Mouse (Mus musculus): ENCODE measurements around the gene Hs3st5. TPM values are rescaled to one million over a fixed set of nuclear protein-coding genes. Genes with fewer than 3 reads are reported as not detected.
"Not testable (repeated sequence)": the region's sequence is repeated elsewhere in the genome, so short reads cannot be mapped to it uniquely, and the experiment has no call there.

Hs3st5 gene
- polyA plus RNA-seq, 1 experiment = not detected

DNA sequence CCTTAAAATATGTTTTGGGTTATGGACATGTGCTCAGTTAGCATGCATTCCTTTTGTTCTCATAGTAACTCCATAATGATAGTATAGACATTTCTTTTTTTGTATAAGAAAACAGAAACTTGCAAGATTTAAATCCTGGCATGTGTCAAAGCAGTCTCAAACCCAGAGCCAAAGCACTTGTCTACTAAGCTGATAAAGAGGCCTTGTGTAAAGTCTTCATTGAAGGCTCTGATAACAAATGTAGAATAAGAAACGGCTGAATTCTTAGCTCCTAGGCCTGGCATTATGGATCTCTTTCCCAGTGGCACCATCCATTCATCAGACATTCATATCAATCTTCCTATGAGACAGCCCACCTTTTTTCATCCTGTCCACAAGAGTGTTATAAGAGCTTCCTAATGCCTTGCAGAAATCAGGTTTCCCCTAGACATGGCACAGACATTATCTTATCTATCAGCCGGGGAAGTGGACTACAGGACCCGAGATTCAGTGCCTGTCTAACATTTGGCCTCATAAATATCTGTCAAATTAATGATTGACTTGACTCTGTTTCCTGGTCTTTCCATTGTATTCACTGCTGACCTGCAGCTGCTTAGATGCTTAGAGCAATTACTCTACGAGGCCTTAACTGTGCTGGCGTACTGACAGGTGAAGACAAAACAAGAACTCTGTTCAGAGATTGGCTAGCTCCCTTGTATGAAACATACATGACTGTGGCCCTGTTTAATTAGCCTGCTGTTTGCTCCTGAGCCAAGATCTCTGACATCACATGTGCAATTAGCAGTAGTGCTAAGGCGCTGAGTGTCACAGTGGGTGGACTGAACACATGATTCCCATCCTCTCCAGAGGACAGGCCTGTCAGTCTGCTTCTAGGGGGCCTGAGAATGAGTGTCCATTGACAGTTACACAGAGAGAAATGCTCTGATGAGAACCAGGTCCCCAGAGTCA lies 48.6 kb downstream of the Hs3st5 start:
- no peaks in the 10 kb centered on the region for H3K4me1 ChIP-seq (ENCODE audit: control insufficient read depth, insufficient read depth, low read length)
- H3K4me3 ChIP-seq (ENCODE audit: insufficient read depth, low read length) = no peak overlapping the region
- TF ChIP-seq CTCF (IDR thresholded peaks at IDR 0.05; ENCODE audit: low read depth, low read length) (no peak), POLR2A (IDR thresholded peaks at IDR 0.05; ENCODE audit: borderline replicate concordance, low read depth, low read length) (no peak)
- H3K27ac ChIP-seq (ENCODE audit: insufficient read depth, low read depth, low read length) = no peak overlapping the region

DNA sequence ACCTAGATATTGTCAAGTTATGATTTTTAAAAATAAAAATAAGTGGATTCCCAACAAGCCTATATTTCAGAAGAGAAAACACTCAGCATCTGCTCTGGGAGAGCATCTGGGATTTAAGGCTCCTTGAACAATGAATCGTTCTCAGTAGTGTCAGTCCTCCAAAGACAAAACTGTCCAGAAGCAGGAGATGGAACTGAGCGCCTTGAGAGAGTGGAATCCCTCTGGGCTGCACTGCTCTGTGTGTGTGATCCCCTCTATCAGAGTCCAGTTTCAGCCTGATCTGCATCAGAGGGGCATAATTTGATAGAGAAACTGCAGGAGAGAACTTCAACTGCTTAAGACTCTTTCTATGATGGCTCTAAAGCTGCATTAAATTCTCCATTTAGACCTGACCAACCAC lies 49.5 kb downstream of the Hs3st5 start:
- Histone ChIP-seq H3K27ac (ENCODE audit: insufficient read depth, low read depth, low read length) (no peak overlapping the region), H3K4me1 (ENCODE audit: control insufficient read depth, insufficient read depth, low read length) (no peaks in the 10 kb centered on the region), H3K4me3 (ENCODE audit: insufficient read depth, low read length) (no peak overlapping the region)
- TF ChIP-seq CTCF (IDR thresholded peaks at IDR 0.05; ENCODE audit: low read depth, low read length) (no peak), POLR2A (IDR thresholded peaks at IDR 0.05; ENCODE audit: borderline replicate concordance, low read depth, low read length) (no peak)

DNA sequence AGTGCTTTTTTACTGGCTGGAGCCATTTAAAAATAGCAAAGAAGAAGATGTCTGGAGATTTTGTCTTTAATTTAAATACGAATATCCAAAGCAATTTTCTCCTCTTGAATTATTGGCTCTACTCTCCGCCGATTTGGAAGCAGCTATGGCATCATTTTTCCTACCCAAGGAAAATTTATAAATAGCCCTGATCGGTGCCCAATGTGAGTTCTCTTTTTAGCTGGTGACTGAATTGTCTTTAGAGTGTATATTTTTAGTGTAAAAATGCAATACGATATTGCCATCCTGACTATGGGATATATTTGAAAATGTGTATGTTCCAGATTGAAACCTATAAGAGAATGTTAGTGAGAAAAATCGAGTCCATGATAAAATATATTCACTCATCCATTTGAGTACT lies 51.1 kb downstream of the Hs3st5 start:
- Histone ChIP-seq H3K4me1 (ENCODE audit: control insufficient read depth, insufficient read depth, low read length) (no peaks in the 10 kb centered on the region), H3K4me3 (ENCODE audit: insufficient read depth, low read length) (no peak overlapping the region), H3K27ac (ENCODE audit: insufficient read depth, low read depth, low read length) (no peak overlapping the region)
- no peak for TF ChIP-seq POLR2A (IDR thresholded peaks at IDR 0.05; ENCODE audit: borderline replicate concordance, low read depth, low read length)
- TF ChIP-seq CTCF (IDR thresholded peaks at IDR 0.05; ENCODE audit: low read depth, low read length) = no peak

DNA sequence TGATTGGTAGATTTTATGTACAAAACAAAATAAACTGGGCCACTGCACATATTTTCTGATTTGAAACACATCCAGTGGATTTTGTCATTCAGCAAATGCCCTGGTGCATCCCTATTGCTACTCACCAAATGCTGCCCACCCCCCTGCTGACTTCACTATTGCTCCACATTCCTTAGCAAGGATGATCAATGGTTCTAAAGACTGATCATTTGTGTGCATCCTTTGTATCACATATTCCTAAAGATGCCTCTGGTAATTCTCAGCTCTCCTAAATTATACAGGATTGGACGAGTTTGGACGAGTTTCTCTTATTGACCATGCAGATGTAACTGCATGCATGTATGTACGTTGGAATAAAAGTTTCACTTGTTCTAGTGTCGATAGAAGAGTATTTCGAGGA lies 52.1 kb downstream of the Hs3st5 start:
- no peak overlapping the region for H3K4me3 ChIP-seq (ENCODE audit: insufficient read depth, low read length)
- H3K4me1 ChIP-seq (ENCODE audit: control insufficient read depth, insufficient read depth, low read length) = no peaks in the 10 kb centered on the region
- no peak for TF ChIP-seq POLR2A (IDR thresholded peaks at IDR 0.05; ENCODE audit: borderline replicate concordance, low read depth, low read length)
- no peak for TF ChIP-seq CTCF (IDR thresholded peaks at IDR 0.05; ENCODE audit: low read depth, low read length)
- H3K27ac ChIP-seq (ENCODE audit: insufficient read depth, low read depth, low read length) = no peak overlapping the region

DNA sequence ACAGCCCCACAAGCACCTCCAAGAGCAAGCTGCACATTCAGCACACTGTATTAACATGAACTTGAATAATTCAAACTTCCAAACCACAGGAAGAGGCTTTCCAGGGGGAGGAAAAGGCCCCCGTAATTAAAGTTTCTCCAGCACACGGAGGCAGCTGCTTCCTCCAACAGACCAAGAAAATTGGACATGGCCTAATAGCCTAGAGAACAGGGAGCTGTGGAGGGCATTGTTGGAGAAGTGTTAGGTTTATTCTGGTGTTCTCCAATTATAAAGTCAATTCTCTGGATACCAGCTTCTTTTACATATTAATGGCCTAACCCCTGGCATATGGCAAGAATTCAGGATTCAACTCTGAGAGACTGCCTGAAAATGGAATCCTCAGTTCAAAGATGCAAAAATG lies 60.6 kb downstream of the Hs3st5 start:
- Histone ChIP-seq H3K27ac (ENCODE audit: insufficient read depth, low read depth, low read length) (no peak overlapping the region), H3K4me1 (ENCODE audit: control insufficient read depth, insufficient read depth, low read length) (no peaks in the 10 kb centered on the region), H3K4me3 (ENCODE audit: insufficient read depth, low read length) (no peak overlapping the region)
- TF ChIP-seq CTCF (IDR thresholded peaks at IDR 0.05; ENCODE audit: low read depth, low read length) (no peak), POLR2A (IDR thresholded peaks at IDR 0.05; ENCODE audit: borderline replicate concordance, low read depth, low read length) (no peak)

DNA sequence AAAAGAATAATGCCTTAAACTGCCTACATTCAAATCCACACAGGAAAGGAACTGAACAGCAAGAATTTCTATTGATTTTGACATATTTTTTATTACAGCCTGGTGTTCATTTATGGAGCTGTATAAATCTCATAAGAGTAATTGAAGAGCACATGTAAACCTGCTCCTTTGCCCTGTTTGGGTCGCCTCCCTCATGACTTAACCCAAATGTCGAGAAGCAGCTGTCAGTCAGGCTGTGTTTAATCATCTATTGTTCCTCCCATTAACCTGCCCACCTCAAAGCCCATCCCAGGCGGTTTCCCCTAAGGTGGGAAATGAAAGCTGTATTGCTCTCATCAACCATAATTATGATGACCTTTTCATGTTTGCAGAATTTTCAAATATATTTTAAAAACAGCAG lies 65.9 kb downstream of the Hs3st5 start:
- no peak overlapping the region for H3K4me3 ChIP-seq (ENCODE audit: insufficient read depth, low read length)
- H3K4me1 ChIP-seq (ENCODE audit: control insufficient read depth, insufficient read depth, low read length) = no peaks in the 10 kb centered on the region
- no peak overlapping the region for H3K27ac ChIP-seq (ENCODE audit: insufficient read depth, low read depth, low read length)
- no peak for TF ChIP-seq POLR2A (IDR thresholded peaks at IDR 0.05; ENCODE audit: borderline replicate concordance, low read depth, low read length)
- TF ChIP-seq CTCF (IDR thresholded peaks at IDR 0.05; ENCODE audit: low read depth, low read length) = no peak

DNA sequence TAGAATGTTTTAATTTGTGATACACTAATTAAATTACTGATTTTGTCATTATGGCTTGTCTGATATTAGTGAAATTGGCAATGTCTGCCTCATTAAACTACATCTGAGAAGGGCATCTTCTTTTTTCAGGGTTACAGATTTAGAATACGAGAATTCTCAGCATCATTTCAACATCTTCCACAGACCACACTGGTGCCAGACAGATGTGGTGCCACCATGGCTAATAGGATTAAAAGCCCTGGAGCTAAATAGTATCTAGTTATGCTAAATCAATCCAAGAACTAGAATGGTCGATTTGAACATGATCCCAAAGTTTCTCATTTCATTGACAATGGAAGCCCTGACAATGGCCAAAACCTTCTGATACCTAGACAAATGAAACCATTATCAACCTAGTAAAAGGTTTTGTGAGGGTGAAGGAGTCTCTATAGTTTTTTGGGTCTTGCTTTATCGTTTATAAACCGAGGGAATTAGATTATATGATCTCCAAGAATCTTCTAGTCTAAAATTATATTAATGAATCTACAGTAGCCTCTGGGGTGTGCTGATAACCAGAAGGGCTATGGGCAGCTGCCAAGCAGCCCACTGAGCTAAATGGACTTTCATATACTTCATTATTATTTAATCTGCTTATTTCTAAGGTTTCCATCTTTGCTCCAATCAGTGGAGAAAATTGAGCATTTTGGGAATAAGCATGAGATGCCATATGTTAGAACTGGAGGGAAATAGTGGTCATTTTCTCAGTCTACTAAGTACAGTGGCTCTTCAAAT lies 71.9 kb downstream of the Hs3st5 start:
- Histone ChIP-seq H3K27ac (ENCODE audit: insufficient read depth, low read depth, low read length) (no peak overlapping the region), H3K4me3 (ENCODE audit: insufficient read depth, low read length) (no peak overlapping the region), H3K4me1 (ENCODE audit: control insufficient read depth, insufficient read depth, low read length) (no peaks in the 10 kb centered on the region)
- TF ChIP-seq POLR2A (IDR thresholded peaks at IDR 0.05; ENCODE audit: borderline replicate concordance, low read depth, low read length) (no peak), CTCF (IDR thresholded peaks at IDR 0.05; ENCODE audit: low read depth, low read length) (no peak)

DNA sequence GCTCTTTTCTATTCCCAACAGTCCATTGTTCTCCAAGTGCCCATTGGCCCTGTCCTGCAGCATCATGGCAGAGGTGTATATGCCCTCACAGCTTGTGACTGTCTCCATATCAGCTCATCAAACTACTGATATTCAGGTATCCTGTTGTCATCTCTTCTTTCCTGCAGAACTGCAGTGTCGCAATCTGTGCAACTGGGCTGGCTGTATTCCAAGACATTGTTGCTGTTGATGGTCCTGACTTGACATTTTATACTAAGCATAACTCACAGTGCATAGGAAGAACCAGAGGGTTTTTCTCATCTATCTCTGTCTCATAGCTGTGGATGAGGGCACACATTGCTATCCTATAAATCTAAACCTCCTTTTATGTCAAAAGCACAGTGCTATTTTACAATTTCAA lies 103.8 kb downstream of the Hs3st5 start:
- no peaks in the 10 kb centered on the region for H3K4me1 ChIP-seq (ENCODE audit: control insufficient read depth, insufficient read depth, low read length)
- TF ChIP-seq CTCF (IDR thresholded peaks at IDR 0.05; ENCODE audit: low read depth, low read length) (no peak), POLR2A (IDR thresholded peaks at IDR 0.05; ENCODE audit: borderline replicate concordance, low read depth, low read length) (no peak)
- H3K4me3 ChIP-seq (ENCODE audit: insufficient read depth, low read length) = no peak overlapping the region
- no peak overlapping the region for H3K27ac ChIP-seq (ENCODE audit: insufficient read depth, low read depth, low read length)

DNA sequence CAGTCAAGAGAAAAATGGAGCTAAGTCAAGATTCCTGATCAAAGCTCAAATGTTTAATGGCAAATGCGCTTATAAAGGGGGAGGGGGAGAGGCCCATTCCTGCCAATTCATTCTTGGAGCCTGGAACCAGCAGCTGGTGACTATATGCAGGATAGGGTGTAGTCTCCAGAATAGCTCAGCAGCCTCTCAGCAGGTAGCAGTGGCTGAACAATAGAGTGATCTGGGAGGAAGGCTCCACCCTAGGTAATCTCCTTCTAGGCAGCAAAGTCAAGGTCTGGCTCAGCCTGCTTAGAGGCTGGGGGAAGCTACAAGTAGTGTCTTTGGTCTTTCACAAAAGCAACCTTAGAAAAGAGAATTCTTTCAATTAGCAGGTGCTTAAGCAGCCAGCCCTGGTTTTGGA lies 104.8 kb downstream of the Hs3st5 start:
- H3K4me3 ChIP-seq (ENCODE audit: insufficient read depth, low read length); H3K4me1 ChIP-seq (ENCODE audit: control insufficient read depth, insufficient read depth, low read length); H3K27ac ChIP-seq (ENCODE audit: insufficient read depth, low read depth, low read length): not testable (repeated sequence)

DNA sequence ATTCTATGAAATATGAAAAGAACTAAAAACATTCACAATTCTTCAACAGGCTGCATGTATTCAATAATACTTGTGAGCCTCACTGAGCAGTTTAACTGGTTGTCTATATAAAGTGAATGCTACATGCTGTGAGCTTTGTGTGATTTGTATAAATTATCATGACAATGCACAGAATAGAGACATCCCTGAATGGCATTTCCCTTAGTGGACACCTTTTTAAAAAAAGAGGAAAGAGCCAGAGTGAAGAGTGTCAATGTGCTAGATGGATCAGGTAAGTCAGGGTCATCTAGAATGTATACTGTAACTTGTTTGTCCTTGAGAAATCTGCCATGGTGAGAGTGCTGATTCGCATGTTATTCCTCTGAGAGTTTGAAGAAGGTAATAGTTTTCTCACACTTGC lies 116.4 kb downstream of the Hs3st5 start:
- TF ChIP-seq CTCF (IDR thresholded peaks at IDR 0.05; ENCODE audit: low read depth, low read length) (no peak), POLR2A (IDR thresholded peaks at IDR 0.05; ENCODE audit: borderline replicate concordance, low read depth, low read length) (no peak)
- Histone ChIP-seq H3K4me3 (ENCODE audit: insufficient read depth, low read length) (no peak overlapping the region), H3K27ac (ENCODE audit: insufficient read depth, low read depth, low read length) (no peak overlapping the region), H3K4me1 (ENCODE audit: control insufficient read depth, insufficient read depth, low read length) (no peaks in the 10 kb centered on the region)
